Mouse (Mus musculus) hindbrain, embryonic 12.5 days (tissue): ENCODE results near the gene Mgam. TPM values are rescaled to one million over a fixed set of nuclear protein-coding genes. Genes with fewer than 3 reads are reported as not detected.
"Not testable (repeated sequence)": the region's sequence is repeated elsewhere in the genome, so short reads cannot be mapped to it uniquely, and the experiment has no call there.

ENCODE experiments used
- ATAC-seq: fragments of 200-750 bp; cut with Nextera tagmentation; 2 replicates; pipeline ENCODE4 v1.8.0; 2017; ENCODE audit warnings: moderate TSS enrichment; ENCODE audit not compliant: low FRiP score
- H3K27ac ChIP-seq: fragments of 300-500 bp; sonication (generic); 2 replicates; pipeline ENCODE4 v1.5.1; 2016; ENCODE audit warnings: mild to moderate bottlenecking
- H3K27me3 ChIP-seq: fragments of 300-500 bp; sonication (generic); 2 replicates; pipeline ENCODE4 v1.6.1; 2016; ENCODE audit warnings: mild to moderate bottlenecking
- H3K36me3 ChIP-seq: fragments of 300-500 bp; sonication (generic); 2 replicates; pipeline ENCODE4 v1.6.1; 2016; ENCODE audit warnings: mild to moderate bottlenecking
- H3K4me1 ChIP-seq: fragments of 300-500 bp; sonication (generic); 2 replicates; pipeline ENCODE4 v1.6.1; 2016
- H3K4me2 ChIP-seq: fragments of 300-500 bp; sonication (generic); replicated peaks from 2 replicates; pipeline ENCODE4 v1.6.1; 2016; ENCODE audit warnings: mild to moderate bottlenecking
- H3K4me3 ChIP-seq: fragments of 300-500 bp; sonication (generic); 2 replicates; pipeline ENCODE4 v1.5.1; 2016; ENCODE audit warnings: mild to moderate bottlenecking
- H3K9ac ChIP-seq: fragments of 300-500 bp; sonication (generic); 2 replicates; pipeline ENCODE4 v1.6.1; 2016; ENCODE audit warnings: mild to moderate bottlenecking, moderate library complexity
- H3K9me3 ChIP-seq: fragments of 300-500 bp; sonication (generic); replicated peaks from 2 replicates; pipeline ENCODE4 v1.6.1; 2016; ENCODE audit warnings: mild to moderate bottlenecking
- WGBS: fragments of 180-500 bp; shearing (Covaris S2); methylation state at CpG from one replicate; pipeline ENCODE4 v1.1.7; 2016; 5-methylcytosine and 5-hydroxymethylcytosine counted together
- polyA plus RNA-seq: library from polyadenylated mRNA; unstranded; fragments of >200 nt; fragmentation: Nextera tagmentation; extraction: Ambion mirVana; gene quantifications from 2 replicates; pipeline ENCODE4 v1.2.1, GENCODE M21; 2016

Gene Mgam
- polyA plus RNA-seq, 1 experiment from 2014 or later, result not detected

- H3K27me3 ChIP-seq, result no peaks in the 10 kb centered on the region
- H3K9ac ChIP-seq, result no peak overlapping the region
- WGBS, result 84% methylated on average over 6 of the region's 6 CpGs
- ATAC-seq, result no peak
- no peak overlapping the region for H3K27ac ChIP-seq
- no peak overlapping the region for H3K4me2 ChIP-seq
- H3K4me3 ChIP-seq, result no peak overlapping the region
- H3K36me3 ChIP-seq, result no peaks in the 10 kb centered on the region
- H3K9me3 ChIP-seq, result no peaks in the 10 kb centered on the region
- no peaks in the 10 kb centered on the region for H3K4me1 ChIP-seq
Observed at GRCm38 (mm10) chr6:40635559-40635958, 6.9 kb downstream of the Mgam start.

- H3K27me3 ChIP-seq, result no peaks in the 10 kb centered on the region
- H3K9ac ChIP-seq, result no peak overlapping the region
- H3K4me2 ChIP-seq, result no peak overlapping the region
- 90% methylated on average over 5 of the region's 5 CpGs for WGBS
- ATAC-seq, result no peak
- no peak overlapping the region for H3K4me3 ChIP-seq
- H3K27ac ChIP-seq, result no peak overlapping the region
- no peaks in the 10 kb centered on the region for H3K9me3 ChIP-seq
- H3K36me3 ChIP-seq, result no peaks in the 10 kb centered on the region
- H3K4me1 ChIP-seq, result no peaks in the 10 kb centered on the region
Observed at GRCm38 (mm10) chr6:40637755-40638154, 9.1 kb downstream of the Mgam start.

GRCm38 (mm10) chr6:40640710-40641538 lies 12.3 kb downstream of the Mgam start:
- WGBS, result 93% methylated on average over 8 of the region's 8 CpGs
- ATAC-seq, result no peak
- Histone ChIP-seq H3K4me2 (no peak overlapping the region), H3K27me3 (no peaks in the 10 kb centered on the region), H3K4me3 (no peak overlapping the region), H3K9me3 (no peaks in the 10 kb centered on the region), H3K36me3 (no peaks in the 10 kb centered on the region), H3K27ac (no peak overlapping the region), H3K9ac (no peak overlapping the region), H3K4me1 (no peaks in the 10 kb centered on the region)

DNA sequence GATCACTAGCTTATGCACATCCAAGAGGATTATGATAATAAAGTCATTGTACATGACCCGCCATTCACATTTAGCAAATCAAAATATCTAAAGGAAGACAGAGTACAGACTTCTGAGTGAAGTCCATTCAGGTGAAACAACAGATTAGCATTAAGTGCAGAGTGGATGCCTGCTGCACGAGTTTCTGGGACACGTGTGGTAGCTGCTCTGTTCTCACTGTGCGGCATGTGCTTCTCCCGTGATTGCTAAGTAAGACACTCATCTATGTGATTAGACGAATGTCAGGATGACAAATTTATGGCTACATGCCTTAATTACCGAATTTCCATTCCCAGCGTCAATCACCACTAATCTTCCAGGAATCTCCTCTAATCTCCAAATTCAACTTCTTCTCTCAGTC lies 17.1 kb downstream of the Mgam start:
- no peak overlapping the region for H3K4me3 ChIP-seq
- ATAC-seq, result no peak
- 84% methylated on average over 8 of the region's 8 CpGs for WGBS

DNA sequence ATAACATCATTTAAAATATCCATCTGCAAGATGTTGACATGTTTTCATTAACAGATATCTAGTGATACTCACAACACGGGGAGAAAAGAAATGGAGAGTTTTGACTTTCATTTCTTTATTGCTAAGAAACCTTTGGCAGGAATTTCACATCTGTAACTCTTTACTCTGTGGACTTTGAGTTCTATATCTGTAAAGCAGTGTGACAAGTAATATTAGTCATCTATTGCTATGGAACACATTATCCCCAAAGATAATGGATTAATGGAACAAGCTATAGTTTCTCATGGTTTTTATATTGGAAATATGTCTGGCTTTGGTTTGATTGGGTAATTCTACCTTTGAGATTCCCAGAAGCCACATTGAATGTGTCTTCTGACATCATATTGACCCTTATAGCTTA lies 22.3 kb downstream of the Mgam start:
- H3K9ac ChIP-seq, result no peak overlapping the region
- H3K27ac ChIP-seq, result no peak overlapping the region
- no peaks in the 10 kb centered on the region for H3K9me3 ChIP-seq
- no peak overlapping the region for H3K4me2 ChIP-seq
- H3K4me1 ChIP-seq, result no peaks in the 10 kb centered on the region
- no peak for ATAC-seq
- no peaks in the 10 kb centered on the region for H3K27me3 ChIP-seq
- H3K4me3 ChIP-seq, result no peak overlapping the region
- no peaks in the 10 kb centered on the region for H3K36me3 ChIP-seq
- 80% methylated on average over 1 of the region's 1 CpGs for WGBS

More for the DNA sequence above, 17.1 kb downstream of the Mgam start:
- Histone ChIP-seq H3K36me3 (no peaks in the 10 kb centered on the region), H3K9ac (no peak overlapping the region), H3K27me3 (no peaks in the 10 kb centered on the region), H3K27ac (no peak overlapping the region), H3K9me3 (no peaks in the 10 kb centered on the region), H3K4me1 (no peaks in the 10 kb centered on the region), H3K4me2 (no peak overlapping the region)

- no peak for ATAC-seq
- no peak overlapping the region for H3K9ac ChIP-seq
- H3K36me3 ChIP-seq, result no peaks in the 10 kb centered on the region
- no peak overlapping the region for H3K4me3 ChIP-seq
- H3K4me2 ChIP-seq, result no peak overlapping the region
- H3K27me3 ChIP-seq, result no peaks in the 10 kb centered on the region
- no peaks in the 10 kb centered on the region for H3K4me1 ChIP-seq
- H3K9me3 ChIP-seq, result no peaks in the 10 kb centered on the region
- 14% methylated on average over 2 of the region's 2 CpGs for WGBS
- H3K27ac ChIP-seq, result no peak overlapping the region
Observed at GRCm38 (mm10) chr6:40660930-40661329, 32.3 kb downstream of the Mgam start.

DNA sequence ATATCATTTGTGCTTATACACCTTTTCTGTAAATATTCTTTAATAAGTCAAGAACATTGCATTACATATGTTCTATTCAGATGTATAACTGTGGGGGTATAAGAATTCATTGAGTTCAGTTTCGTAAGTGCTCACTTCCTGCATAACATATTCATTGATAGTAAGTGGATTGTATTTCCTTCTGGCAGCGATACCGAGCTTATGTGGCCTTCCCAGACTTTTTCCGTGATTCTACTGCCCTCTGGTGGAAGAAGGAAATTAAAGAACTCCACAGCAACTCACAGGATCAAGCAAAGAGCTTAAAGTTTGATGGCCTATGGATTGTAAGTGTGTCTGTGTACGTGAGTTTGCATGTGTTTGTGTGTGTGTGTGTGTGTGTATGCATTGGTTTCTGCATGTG lies 60.5 kb downstream of the Mgam start:
- Histone ChIP-seq H3K9ac (no peak overlapping the region), H3K4me3 (no peak overlapping the region), H3K4me1 (no peaks in the 10 kb centered on the region), H3K36me3 (no peaks in the 10 kb centered on the region), H3K27me3 (no peaks in the 10 kb centered on the region), H3K27ac (no peak overlapping the region), H3K9me3 (no peaks in the 10 kb centered on the region), H3K4me2 (no peak overlapping the region)
- 0 out of 2 replicates have a peak, but pooled peaks have one; percentile 8 for ATAC-seq
- 14% methylated on average over 5 of the region's 5 CpGs for WGBS

DNA sequence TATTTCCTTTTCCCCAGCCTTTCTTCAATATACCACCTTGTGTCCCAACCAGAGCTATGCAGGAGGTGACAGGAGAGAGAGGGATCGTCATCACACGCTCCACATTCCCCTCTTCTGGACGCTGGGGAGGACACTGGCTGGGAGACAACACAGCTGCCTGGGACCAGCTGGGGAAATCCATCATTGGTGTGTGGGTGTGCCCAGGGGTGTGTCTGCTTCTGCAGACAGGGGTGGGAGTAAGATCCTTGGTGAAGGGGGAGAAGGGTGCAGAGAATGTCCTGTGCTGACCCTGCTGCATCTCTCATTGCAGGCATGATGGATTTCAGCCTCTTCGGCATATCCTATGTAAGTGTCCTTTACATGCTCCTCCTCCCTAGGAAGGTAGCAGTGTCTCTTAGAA lies 63.4 kb downstream of the Mgam start:
- not testable (repeated sequence) for ATAC-seq, H3K9ac ChIP-seq, H3K27me3 ChIP-seq, H3K4me2 ChIP-seq, H3K4me3 ChIP-seq, H3K27ac ChIP-seq, H3K4me1 ChIP-seq, H3K36me3 ChIP-seq, H3K9me3 ChIP-seq
- 48% methylated on average over 3 of the region's 4 CpGs for WGBS

GRCm38 (mm10) chr6:40713494-40713893 lies 84.9 kb downstream of the Mgam start:
- not testable (repeated sequence) for H3K4me3 ChIP-seq, H3K27me3 ChIP-seq, H3K36me3 ChIP-seq, H3K4me2 ChIP-seq, ATAC-seq, H3K9ac ChIP-seq, H3K27ac ChIP-seq, H3K4me1 ChIP-seq, H3K9me3 ChIP-seq
- WGBS, result 83% methylated on average over 5 of the region's 5 CpGs

DNA sequence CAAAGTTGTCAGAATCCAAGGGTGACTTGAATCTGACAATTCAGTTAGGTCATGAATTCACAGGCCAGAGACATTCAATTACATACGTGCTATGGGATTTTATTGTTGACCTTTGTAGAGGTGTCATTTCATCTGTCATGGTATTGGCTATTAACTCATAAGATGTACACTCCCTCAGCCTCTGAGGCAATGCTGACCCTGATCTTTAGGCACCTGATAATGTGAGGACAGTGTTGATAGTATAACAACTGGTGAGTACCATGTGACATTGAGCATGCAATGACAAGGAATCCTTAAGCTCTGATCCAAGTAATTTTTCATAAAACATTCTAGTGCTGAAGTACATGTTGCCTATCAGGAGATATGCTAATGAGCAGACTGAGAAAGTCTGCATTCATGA lies 87.1 kb downstream of the Mgam start:
- no peaks in the 10 kb centered on the region for H3K4me1 ChIP-seq
- no peaks in the 10 kb centered on the region for H3K9me3 ChIP-seq
- no peak overlapping the region for H3K4me3 ChIP-seq
- no peak overlapping the region for H3K9ac ChIP-seq
- H3K27me3 ChIP-seq, result no peaks in the 10 kb centered on the region
- H3K4me2 ChIP-seq, result no peak overlapping the region
- no peak for ATAC-seq
- no peaks in the 10 kb centered on the region for H3K36me3 ChIP-seq
- H3K27ac ChIP-seq, result no peak overlapping the region
- 84% methylated on average over 1 of the region's 1 CpGs for WGBS

GRCm38 (mm10) chr6:40728506-40728905 lies 99.9 kb downstream of the Mgam start:
- not testable (repeated sequence) for H3K9ac ChIP-seq, H3K4me2 ChIP-seq, H3K4me3 ChIP-seq, ATAC-seq, H3K4me1 ChIP-seq, H3K9me3 ChIP-seq, H3K36me3 ChIP-seq, H3K27ac ChIP-seq, H3K27me3 ChIP-seq
- 72% methylated on average over 4 of the region's 4 CpGs for WGBS

GRCm38 (mm10) chr6:40739545-40739944 lies 110.9 kb downstream of the Mgam start:
- WGBS, result 91% methylated on average over 3 of the region's 3 CpGs
- Histone ChIP-seq H3K4me2 (no peak overlapping the region), H3K36me3 (no peaks in the 10 kb centered on the region), H3K4me3 (no peak overlapping the region), H3K27me3 (no peaks in the 10 kb centered on the region), H3K27ac (no peak overlapping the region), H3K9ac (no peak overlapping the region), H3K9me3 (no peaks in the 10 kb centered on the region), H3K4me1 (no peaks in the 10 kb centered on the region)
- no peak for ATAC-seq

DNA sequence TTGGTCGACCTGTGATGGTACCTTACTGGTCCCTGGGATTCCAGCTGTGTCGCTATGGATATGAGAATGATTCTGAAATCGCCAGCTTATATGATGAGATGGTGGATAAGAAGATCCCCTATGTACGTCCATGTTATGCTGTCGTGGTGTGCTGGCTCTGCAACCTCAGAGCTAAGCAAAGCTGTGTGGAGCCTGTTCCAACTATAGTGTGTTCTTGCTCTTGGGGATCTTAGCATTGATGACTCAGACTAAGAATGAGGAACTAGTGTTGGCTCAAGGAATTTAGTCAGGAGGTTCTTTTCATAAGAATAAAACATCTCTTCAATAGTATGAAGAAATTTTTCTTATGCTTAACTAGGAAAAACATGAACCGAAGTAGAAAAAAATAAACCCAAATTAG lies 120.4 kb downstream of the Mgam start:
- not testable (repeated sequence) for H3K27ac ChIP-seq, H3K4me1 ChIP-seq, H3K9me3 ChIP-seq, H3K4me2 ChIP-seq, H3K4me3 ChIP-seq, ATAC-seq, H3K9ac ChIP-seq, H3K27me3 ChIP-seq, H3K36me3 ChIP-seq
- 85% methylated on average over 6 of the region's 6 CpGs for WGBS
